Mouse (Mus musculus): ENCODE measurements around the gene Foxa3. TPM values are rescaled to one million over a fixed set of nuclear protein-coding genes. Genes with fewer than 3 reads are reported as not detected.

The Foxa3 gene
- polyA plus RNA-seq, 1 experiment: not detected

DNA sequence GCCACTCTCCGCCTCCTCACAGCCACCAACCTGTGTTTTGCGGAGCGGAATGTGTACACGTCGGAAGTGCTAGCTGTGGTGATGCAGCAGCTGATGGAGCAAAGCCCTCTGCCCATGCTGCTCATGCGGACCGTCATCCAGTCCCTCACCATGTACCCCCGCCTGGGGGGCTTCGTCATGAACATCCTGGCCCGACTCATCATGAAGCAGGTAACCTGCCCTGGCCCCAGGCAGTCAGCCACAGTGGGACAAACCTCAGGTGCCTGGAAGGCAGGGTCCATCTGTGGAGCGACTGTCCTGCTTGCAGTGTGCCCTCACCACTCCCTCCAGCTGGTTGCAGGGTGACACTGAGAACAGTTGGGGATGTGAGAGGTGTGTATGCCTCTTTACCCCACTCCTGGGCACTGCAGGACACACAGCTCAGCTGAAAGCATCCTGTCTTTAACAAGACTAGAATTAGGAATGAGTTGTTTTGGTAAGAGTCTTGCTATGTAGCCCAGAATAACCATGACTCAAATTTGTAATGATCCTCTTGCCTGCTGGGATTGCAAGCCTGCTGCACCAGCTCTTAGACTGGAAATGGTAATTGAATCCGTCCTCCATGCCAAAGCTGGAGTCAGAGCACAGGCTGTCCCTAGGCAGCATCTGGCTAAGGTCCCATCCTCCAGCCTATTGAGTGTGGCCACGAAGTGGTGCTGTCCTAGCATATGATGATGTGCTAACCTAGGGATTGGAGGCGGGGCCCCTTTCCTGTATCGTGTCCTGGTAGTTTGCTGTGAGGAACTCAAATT is 29.2 kb upstream of the Foxa3 start:
- no peak for DNase-seq (ENCODE audit: low read depth)
- no peak for TF ChIP-seq POLR2A (IDR thresholded peaks at IDR 0.05; ENCODE audit: borderline replicate concordance, extremely low read depth, insufficient read depth, insufficient read length, poor library complexity, severe bottlenecking)
- TF ChIP-seq CTCF (IDR thresholded peaks at IDR 0.05; ENCODE audit: borderline replicate concordance, extremely low read depth, insufficient read depth, insufficient read length): no peak

DNA sequence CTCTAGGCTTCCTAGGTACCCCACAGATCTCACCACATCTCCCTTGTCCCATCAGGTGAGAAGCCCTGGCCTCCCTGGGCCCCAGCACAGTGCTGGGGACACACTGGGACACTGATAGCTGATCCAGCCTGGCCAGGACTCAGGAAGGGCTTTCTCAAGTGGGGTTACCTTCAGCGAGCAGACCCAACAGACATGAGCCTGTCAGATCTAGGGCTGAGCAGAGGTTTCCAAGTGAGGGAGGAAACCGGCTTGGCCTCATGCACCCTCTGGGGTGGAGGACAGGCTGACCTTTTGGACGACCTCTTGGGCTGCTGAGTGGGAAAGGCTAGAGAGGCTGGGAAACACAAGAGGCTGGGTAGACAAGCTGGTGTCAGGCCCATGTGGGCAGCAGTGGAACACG is 27.8 kb upstream of the Foxa3 start:
- no peak for DNase-seq (ENCODE audit: low read depth)
- TF ChIP-seq CTCF (IDR thresholded peaks at IDR 0.05; ENCODE audit: borderline replicate concordance, extremely low read depth, insufficient read depth, insufficient read length) (no peak), POLR2A (IDR thresholded peaks at IDR 0.05; ENCODE audit: borderline replicate concordance, extremely low read depth, insufficient read depth, insufficient read length, poor library complexity, severe bottlenecking) (no peak)

DNA sequence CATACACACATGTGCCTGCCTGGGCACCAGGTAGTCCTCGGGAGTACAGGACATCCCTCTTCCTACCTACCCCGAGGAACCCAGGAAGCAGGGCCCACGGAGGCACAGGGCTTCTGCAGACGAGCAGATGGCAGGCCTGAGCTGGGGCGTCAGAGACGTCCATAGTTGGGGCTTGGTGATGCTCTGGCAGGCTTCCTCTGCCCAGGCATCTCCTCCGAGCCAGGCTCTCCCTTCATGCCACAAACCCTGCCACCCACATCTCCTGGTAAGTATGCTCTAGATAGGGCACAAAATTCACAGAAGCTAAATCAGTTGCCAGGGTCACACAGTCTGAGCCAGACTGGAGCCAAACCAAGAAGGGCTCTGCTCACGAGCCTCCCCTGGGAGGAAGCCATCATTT is 26.8 kb upstream of the Foxa3 start:
- TF ChIP-seq POLR2A (IDR thresholded peaks at IDR 0.05; ENCODE audit: borderline replicate concordance, extremely low read depth, insufficient read depth, insufficient read length, poor library complexity, severe bottlenecking): no peak
- no peak for TF ChIP-seq CTCF (IDR thresholded peaks at IDR 0.05; ENCODE audit: borderline replicate concordance, extremely low read depth, insufficient read depth, insufficient read length)
- no peak for DNase-seq (ENCODE audit: low read depth)

DNA sequence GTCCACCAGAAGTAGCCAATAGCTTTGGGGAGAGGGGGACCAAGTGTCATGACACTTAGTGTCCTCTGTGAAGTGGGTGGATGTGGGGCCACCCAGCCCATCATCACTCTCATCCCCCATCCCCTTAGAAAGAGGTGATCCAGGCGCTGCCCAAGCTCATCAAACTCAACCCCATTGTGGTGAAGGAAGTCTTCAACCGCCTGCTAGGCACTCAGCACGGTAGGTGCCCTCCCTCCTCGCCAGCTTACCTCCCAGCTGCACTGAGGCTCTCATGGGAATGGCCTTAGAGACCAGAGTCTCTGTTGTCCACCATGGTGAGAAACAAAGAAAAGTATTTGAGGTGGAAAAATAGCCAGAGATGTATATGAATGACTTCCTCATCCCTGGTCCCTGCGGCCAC is 25.9 kb upstream of the Foxa3 start:
- no peak for TF ChIP-seq POLR2A (IDR thresholded peaks at IDR 0.05; ENCODE audit: borderline replicate concordance, extremely low read depth, insufficient read depth, insufficient read length, poor library complexity, severe bottlenecking)
- no peak for TF ChIP-seq CTCF (IDR thresholded peaks at IDR 0.05; ENCODE audit: borderline replicate concordance, extremely low read depth, insufficient read depth, insufficient read length)
- DNase-seq (ENCODE audit: low read depth): no peak

DNA sequence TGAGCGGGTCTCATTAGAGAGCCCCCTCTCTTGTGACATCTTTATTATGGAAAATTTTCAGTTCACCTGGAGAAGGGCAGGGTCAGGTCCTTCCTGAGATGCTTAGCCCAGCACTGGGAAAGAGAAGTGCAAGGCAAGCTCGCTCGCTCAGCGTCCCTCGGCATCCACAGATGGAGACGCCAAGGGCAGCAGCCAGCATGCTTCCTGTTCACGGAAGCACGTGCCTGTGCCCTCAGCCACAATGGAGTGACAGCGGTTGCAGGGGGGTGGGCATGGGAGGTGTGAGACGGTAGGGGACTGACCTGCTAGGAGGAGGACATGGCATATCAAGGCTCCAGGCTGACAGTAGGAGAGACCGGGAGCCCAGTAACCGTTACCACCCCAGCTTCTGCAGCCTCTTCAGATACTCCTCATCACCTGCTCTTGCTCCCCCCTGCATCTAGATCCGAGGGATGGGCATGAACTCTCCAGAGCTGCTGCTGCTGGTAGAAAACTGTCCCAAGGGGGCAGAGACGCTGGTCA is 24.7 kb upstream of the Foxa3 start:
- TF ChIP-seq CTCF (IDR thresholded peaks at IDR 0.05; ENCODE audit: borderline replicate concordance, extremely low read depth, insufficient read depth, insufficient read length) (no peak), POLR2A (IDR thresholded peaks at IDR 0.05; ENCODE audit: borderline replicate concordance, extremely low read depth, insufficient read depth, insufficient read length, poor library complexity, severe bottlenecking) (no peak)
- DNase-seq (ENCODE audit: low read depth): no peak

DNA sequence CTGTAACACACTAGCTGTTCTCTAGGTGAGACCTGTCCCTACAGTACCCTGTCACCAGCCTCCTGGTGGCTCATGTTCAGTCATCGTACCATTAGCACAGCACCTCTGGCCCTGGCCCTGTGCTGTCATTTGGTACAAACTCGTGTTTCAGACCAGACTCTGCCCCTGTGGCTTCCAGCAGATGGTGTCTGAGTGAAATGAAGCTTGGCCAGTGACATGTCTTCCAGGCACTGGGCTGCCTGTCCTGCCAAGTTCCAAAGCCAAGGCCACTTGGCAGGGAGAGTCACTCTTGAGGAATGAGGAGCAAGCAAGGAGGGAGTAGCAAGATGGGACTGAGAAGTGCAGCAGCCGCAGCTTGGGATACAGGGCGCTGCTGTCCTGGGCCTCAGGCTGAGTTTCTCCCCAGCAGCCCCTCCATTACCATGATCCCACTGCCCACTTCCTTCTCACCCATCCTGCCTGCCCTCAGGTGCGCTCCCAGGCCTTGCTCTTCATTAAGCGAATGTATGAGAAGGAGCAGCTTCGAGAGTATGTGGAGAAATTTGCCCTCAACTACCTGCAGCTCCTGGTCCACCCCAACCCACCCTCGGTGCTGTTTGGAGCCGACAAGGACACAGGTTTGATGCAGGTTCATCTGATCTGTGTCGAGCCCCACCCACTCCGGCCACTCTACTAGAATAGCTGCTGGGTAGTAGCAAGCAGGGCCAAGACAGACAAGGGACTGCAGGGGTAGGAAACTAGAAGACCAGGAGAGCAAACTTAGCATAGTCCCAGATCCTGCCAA is 23.1 kb upstream of the Foxa3 start:
- no peak for DNase-seq (ENCODE audit: low read depth)
- TF ChIP-seq POLR2A (IDR thresholded peaks at IDR 0.05; ENCODE audit: borderline replicate concordance, extremely low read depth, insufficient read depth, insufficient read length, poor library complexity, severe bottlenecking) (no peak), CTCF (IDR thresholded peaks at IDR 0.05; ENCODE audit: borderline replicate concordance, extremely low read depth, insufficient read depth, insufficient read length) (no peak)

DNA sequence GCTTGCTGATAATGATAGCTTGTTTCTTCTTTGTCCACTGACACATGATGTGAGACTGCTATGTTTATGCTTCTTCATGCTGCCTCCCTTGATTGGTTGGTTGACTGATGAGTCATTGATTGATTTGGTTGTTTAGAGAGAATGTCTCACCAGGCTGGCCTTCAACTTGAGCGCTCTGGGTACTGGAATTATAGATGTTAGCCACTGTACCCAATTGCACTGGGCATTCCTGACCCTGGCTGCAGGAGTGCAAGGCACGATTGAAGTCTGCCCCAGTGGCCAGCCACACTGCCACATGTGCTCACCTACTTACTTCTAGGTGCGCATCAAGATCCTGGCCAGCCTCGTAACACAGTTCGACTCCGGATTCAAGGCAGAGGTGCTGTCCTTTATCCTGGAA is 21.3 kb upstream of the Foxa3 start:
- TF ChIP-seq POLR2A (IDR thresholded peaks at IDR 0.05; ENCODE audit: borderline replicate concordance, extremely low read depth, insufficient read depth, insufficient read length, poor library complexity, severe bottlenecking) (no peak), CTCF (IDR thresholded peaks at IDR 0.05; ENCODE audit: borderline replicate concordance, extremely low read depth, insufficient read depth, insufficient read length) (no peak)

DNA sequence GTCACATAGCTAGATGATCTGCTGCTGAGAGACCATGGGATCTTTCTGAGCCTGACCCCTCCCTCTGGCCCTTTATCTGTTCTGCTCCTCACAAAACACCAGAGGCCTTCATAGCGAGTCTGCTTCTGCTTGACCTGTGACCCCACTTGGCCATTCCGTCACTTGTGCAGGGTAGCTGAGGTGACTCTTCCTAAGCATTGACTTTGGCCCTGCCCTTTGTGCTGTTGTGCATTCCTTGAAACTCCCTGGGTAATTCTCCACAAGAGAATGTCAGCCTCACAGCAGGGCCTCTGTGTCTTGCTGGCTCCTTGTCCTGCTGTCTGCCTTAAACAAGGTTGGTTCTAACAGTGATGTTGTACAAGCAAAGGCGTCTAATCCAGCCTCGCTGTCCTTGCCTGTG is 8.3 kb upstream of the Foxa3 start:
- TF ChIP-seq CTCF (IDR thresholded peaks at IDR 0.05; ENCODE audit: borderline replicate concordance, extremely low read depth, insufficient read depth, insufficient read length) (no peak), POLR2A (IDR thresholded peaks at IDR 0.05; ENCODE audit: borderline replicate concordance, extremely low read depth, insufficient read depth, insufficient read length, poor library complexity, severe bottlenecking) (no peak)
- DNase-seq (ENCODE audit: low read depth): no peak

More for the DNA sequence above, 21.3 kb upstream of the Foxa3 start:
- no peak for DNase-seq (ENCODE audit: low read depth)

DNA sequence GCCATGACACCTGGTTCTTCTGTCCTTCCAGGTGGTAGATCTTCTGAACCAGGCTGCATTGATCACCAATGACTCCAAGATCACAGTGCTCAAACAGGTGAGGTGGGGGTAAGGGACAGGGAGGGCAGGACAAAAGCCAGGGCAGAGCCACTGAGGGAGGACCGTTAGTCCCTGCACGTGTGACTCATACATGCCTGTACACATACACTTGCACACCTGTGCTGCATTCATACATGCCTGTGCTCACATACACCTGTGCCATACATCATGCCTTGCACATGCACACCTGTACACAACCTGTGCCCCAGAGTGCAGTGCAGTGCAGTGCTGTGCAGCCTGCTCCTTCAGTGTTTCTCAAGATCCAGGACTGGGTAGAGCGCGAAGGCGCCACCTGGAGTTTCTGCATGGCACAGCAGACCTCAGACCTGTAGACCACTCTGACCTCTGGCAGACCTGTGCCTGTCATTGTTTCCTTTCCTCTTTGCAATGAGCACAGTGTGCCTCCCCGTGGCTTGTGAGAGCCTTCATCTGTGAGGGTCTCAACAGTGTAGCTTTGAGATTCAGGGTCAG is 5.8 kb upstream of the Foxa3 start:
- peak; percentile 61 for DNase-seq (ENCODE audit: low read depth)
- peak; percentile 77 for TF ChIP-seq CTCF (IDR thresholded peaks at IDR 0.05; ENCODE audit: borderline replicate concordance, extremely low read depth, insufficient read depth, insufficient read length)
- no peak for TF ChIP-seq POLR2A (IDR thresholded peaks at IDR 0.05; ENCODE audit: borderline replicate concordance, extremely low read depth, insufficient read depth, insufficient read length, poor library complexity, severe bottlenecking)

DNA sequence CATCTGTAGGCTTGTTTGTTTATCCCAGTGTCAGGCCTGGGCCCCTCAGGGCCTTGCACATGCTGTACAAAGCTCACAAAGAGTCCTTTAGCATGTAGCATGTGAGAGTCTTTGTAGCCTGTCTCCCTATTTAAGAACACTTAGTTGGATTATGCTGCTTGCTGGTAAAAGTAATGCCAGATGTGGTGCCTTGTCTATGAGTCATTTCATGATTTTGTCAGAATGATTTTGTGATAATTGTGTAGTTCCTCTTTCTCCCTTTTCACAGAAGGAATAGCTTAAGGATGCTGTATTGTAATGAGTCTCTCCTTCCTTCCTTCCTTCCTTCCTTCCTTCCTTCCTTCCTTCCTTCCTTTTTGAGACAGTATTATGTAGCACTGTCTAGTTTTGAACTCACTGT is 4.7 kb upstream of the Foxa3 start:
- TF ChIP-seq POLR2A (IDR thresholded peaks at IDR 0.05; ENCODE audit: borderline replicate concordance, extremely low read depth, insufficient read depth, insufficient read length, poor library complexity, severe bottlenecking) (no peak), CTCF (IDR thresholded peaks at IDR 0.05; ENCODE audit: borderline replicate concordance, extremely low read depth, insufficient read depth, insufficient read length) (no peak)
- DNase-seq (ENCODE audit: low read depth): no peak

DNA sequence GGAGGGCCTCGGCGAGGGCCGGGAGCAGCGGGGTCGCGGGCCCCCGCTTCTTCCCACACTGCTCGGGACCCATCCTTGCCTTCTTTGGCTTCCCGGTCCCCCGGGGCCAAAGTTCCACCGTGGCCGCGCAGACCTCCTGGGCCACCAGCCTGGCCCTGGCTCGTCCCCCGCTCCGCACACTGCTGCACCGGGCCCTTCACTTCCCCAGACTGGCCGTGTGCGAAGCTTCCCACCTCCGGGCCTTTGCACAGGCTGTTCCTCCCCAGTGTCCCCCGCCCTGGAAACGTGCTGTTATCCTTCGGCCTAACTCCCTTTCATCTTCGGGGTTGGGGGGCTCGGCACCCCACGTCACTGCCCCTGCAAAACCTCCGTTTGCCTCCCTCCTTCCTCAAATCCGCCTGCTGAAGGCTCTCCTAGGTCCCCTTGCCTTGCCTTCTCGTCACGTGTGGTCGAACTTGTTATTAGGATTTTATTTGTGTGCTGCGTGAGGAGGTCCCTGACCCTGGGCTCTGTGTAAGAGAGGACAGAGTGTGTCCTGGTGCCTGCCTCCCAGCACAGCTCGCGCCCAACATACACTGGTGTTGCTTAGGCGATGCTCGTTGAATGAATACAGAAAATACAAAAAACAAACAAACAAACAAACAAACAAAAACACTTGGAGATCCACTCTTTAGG is 1.4 kb upstream of the Foxa3 start:
- TF ChIP-seq POLR2A (IDR thresholded peaks at IDR 0.05; ENCODE audit: borderline replicate concordance, extremely low read depth, insufficient read depth, insufficient read length, poor library complexity, severe bottlenecking) (no peak), CTCF (IDR thresholded peaks at IDR 0.05; ENCODE audit: borderline replicate concordance, extremely low read depth, insufficient read depth, insufficient read length) (no peak)
- DNase-seq (ENCODE audit: low read depth): peak; percentile 35

All from brain, embryonic 14.5 days (tissue).